Mouse (Mus musculus): ENCODE measurements at regions not wholly inside any gene's neighbourhood (a gene's known extent, or its start where the extent isn't known, plus 50 kb on each side); places are given as distances from the start of the nearest gene placed in this dataset.

- Histone ChIP-seq H3K9ac (replicated peaks) (no peak overlapping the region), H3K4me2 (no peak overlapping the region), H3K27me3 (no peaks in the 10 kb centered on the region), H3K27ac (no peak overlapping the region), H3K4me3 (replicated peaks) (no peak overlapping the region), H3K36me3 (no peaks in the 10 kb centered on the region), H3K4me1 (replicated peaks) (peaks cover 18% of the 10 kb centered on the region), H3K9me3 (no peaks in the 10 kb centered on the region; the same call in 1 of the 2 replicates)
- ATAC-seq (ENCODE audit: insufficient number of reproducible peaks, insufficient read depth, low FRiP score, low TSS enrichment, low read depth) = no peak
- WGBS = 95% methylated on average over 3 of the region's 3 CpGs
Measured at GRCm38 (mm10) chr13:99119941-99120340, 64.7 kb upstream of the Zfp366 start.

GRCm38 (mm10) chr13:99118901-99119300 is 65.7 kb upstream of the Zfp366 start:
- H3K36me3 ChIP-seq = no peaks in the 10 kb centered on the region
- H3K9me3 ChIP-seq = no peaks in the 10 kb centered on the region; the same call in 1 of the 2 replicates
- no peak overlapping the region for H3K27ac ChIP-seq
- H3K9ac ChIP-seq (replicated peaks) = no peak overlapping the region
- no peaks in the 10 kb centered on the region for H3K27me3 ChIP-seq
- no peak overlapping the region for H3K4me2 ChIP-seq
- peaks cover 9% of the 10 kb centered on the region for H3K4me1 ChIP-seq (replicated peaks)
- 48% methylated on average over 7 of the region's 7 CpGs for WGBS
- no peak overlapping the region for H3K4me3 ChIP-seq (replicated peaks)
- no peak for ATAC-seq (ENCODE audit: insufficient number of reproducible peaks, insufficient read depth, low FRiP score, low TSS enrichment, low read depth)

GRCm38 (mm10) chr13:99115541-99115940 is 69.1 kb upstream of the Zfp366 start:
- 83% methylated on average over 7 of the region's 7 CpGs for WGBS
- H3K4me1 ChIP-seq (replicated peaks) = 0 out of 2 replicates have a peak, but pooled peaks cover 4% of the 10 kb centered on the region

DNA sequence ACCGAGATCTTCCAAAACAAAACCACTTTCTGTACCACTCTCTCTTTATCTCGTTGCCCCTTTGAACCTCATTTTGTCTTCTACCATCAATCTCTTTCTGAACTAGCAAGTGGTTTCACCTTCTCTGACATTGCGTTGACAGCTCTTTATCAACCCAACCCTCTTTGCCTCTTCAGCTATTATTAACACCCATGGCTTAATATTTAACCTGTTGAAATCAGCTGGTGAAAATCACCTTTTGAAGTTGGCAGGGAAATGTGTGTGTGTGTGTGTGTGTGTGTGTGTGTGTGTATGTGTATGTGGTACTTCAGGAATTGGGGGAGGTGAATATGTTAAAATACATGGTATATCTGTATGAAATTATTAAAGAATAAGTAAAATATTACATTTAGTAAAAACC is 70.1 kb upstream of the Zfp366 start:
- no peak for ATAC-seq (ENCODE audit: insufficient number of reproducible peaks, insufficient read depth, low FRiP score, low TSS enrichment, low read depth)
- Histone ChIP-seq H3K27ac (no peak overlapping the region), H3K27me3 (no peaks in the 10 kb centered on the region), H3K4me1 (replicated peaks) (0 out of 2 replicates have a peak, but pooled peaks cover 2% of the 10 kb centered on the region), H3K9ac (replicated peaks) (no peak overlapping the region), H3K4me2 (no peak overlapping the region), H3K9me3 (no peaks in the 10 kb centered on the region), H3K36me3 (no peaks in the 10 kb centered on the region), H3K4me3 (replicated peaks) (no peak overlapping the region)
- 82% methylated on average over 3 of the region's 3 CpGs for WGBS

More at GRCm38 (mm10) chr13:99115541-99115940, 69.1 kb upstream of the Zfp366 start:
- Histone ChIP-seq H3K9ac (replicated peaks) (no peak overlapping the region), H3K27ac (no peak overlapping the region), H3K27me3 (no peaks in the 10 kb centered on the region), H3K36me3 (no peaks in the 10 kb centered on the region), H3K9me3 (no peaks in the 10 kb centered on the region), H3K4me3 (replicated peaks) (no peak overlapping the region), H3K4me2 (no peak overlapping the region)
- ATAC-seq (ENCODE audit: insufficient number of reproducible peaks, insufficient read depth, low FRiP score, low TSS enrichment, low read depth) = no peak

- no peak for ATAC-seq (ENCODE audit: insufficient number of reproducible peaks, insufficient read depth, low FRiP score, low TSS enrichment, low read depth)
- H3K36me3 ChIP-seq = no peaks in the 10 kb centered on the region
- WGBS = 85% methylated on average over 1 of the region's 1 CpGs
- H3K9me3 ChIP-seq = no peaks in the 10 kb centered on the region
- no peak overlapping the region for H3K9ac ChIP-seq (replicated peaks)
- no peak overlapping the region for H3K4me3 ChIP-seq (replicated peaks)
- no peak overlapping the region for H3K27ac ChIP-seq
- no peaks in the 10 kb centered on the region for H3K27me3 ChIP-seq
- H3K4me2 ChIP-seq = no peak overlapping the region
- no peaks in the 10 kb centered on the region for H3K4me1 ChIP-seq (replicated peaks)
Measured at GRCm38 (mm10) chr13:99111736-99112386, 72.8 kb upstream of the Zfp366 start.

- Histone ChIP-seq H3K4me3 (replicated peaks) (no peak overlapping the region), H3K9me3 (no peaks in the 10 kb centered on the region), H3K9ac (replicated peaks) (no peak overlapping the region), H3K36me3 (no peaks in the 10 kb centered on the region), H3K4me2 (no peak overlapping the region), H3K27me3 (no peaks in the 10 kb centered on the region), H3K4me1 (replicated peaks) (no peaks in the 10 kb centered on the region), H3K27ac (no peak overlapping the region)
- no peak for ATAC-seq (ENCODE audit: insufficient number of reproducible peaks, insufficient read depth, low FRiP score, low TSS enrichment, low read depth)
- 80% methylated on average over 4 of the region's 4 CpGs for WGBS
Measured at GRCm38 (mm10) chr13:99107983-99108382, 76.6 kb upstream of the Zfp366 start.

DNA sequence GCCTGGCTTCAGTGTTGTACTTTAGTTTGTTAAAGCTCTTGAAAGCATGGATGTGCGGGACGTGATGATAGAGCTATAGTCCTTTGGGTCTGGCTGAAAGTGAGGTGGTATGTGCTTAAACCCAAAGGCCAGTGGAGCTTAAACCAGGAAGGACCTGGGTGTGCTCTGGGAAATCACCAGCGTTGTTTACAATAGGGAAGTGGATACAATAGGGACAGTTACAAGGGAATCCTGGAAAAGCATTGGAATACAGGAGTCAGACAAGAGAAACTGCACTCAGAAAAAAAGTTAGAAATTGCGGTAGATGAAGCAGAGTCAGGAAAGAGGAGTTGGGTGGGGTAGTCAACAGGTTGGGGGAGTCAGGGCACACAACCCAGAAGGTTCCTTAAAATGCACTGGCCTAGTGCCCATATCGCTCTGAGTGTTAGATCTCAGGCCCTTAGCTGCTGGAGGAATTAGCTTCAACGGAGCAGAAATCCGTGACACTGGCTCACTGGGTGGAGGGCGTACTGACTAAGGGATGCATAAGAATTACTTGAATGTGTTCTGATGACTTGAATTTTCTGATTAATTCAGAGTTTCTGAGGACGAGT is 82.4 kb upstream of the Zfp366 start:
- Histone ChIP-seq H3K36me3 (no peaks in the 10 kb centered on the region), H3K9me3 (no peaks in the 10 kb centered on the region), H3K27me3 (no peaks in the 10 kb centered on the region), H3K9ac (replicated peaks) (no peak overlapping the region), H3K27ac (no peak overlapping the region), H3K4me2 (no peak overlapping the region), H3K4me3 (replicated peaks) (no peak overlapping the region), H3K4me1 (replicated peaks) (peaks cover 6% of the 10 kb centered on the region; the same call in 1 of the 2 replicates)
- 94% methylated on average over 9 of the region's 9 CpGs for WGBS
- no peak for ATAC-seq (ENCODE audit: insufficient number of reproducible peaks, insufficient read depth, low FRiP score, low TSS enrichment, low read depth)

DNA sequence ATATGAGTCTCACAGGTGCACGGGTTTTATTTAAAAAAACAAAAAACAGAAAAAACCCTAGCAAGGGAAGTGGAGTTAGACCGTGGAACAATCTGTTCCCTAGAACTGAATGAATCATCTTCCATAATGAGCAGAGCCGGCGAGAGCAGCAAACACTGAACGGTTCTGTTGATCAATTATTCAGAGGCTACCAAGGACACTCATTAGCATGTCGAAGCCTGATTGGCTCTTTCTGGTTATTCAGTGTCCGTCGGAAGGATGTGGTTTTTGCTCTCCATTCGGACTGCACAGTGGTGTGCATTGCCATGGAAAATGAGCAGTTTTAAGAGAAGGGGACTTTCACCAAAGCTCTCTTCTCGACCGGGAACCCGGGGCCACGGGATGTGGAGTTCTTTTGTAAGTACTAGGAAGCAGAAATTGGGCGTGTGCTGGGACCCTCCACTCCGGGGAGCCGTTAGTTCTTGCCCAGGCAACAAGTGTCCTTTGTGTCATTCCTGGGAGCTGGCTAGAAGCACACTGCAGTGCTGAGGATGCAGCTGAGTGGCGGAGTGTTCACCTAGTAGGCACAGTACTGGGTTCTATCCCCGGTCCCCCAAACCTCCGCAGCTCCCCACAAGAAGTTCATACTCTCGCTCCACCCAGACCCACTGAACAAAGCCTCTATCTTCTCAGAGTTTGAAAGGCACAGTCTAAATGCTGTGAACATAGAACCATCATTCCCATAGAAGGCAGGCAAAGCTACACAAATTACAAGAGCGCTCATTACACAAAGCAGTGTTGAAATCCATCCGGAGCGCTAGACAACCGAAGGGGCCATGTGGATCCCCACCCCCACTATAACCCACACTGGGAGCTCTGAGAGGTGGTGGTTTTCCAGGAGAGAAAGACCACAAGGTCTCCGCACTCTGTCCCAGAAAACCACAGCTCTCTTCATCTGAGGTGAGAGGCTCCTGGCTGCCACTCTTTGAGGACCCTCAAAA is 83.9 kb upstream of the Zfp366 start:
- H3K36me3 ChIP-seq = no peaks in the 10 kb centered on the region
- H3K9ac ChIP-seq (replicated peaks) = no peak overlapping the region
- no peaks in the 10 kb centered on the region for H3K27me3 ChIP-seq
- 0 out of 2 replicates have a peak overlapping the region, but pooled peaks have one; percentile 13 for H3K4me2 ChIP-seq
- H3K4me3 ChIP-seq (replicated peaks) = no peak overlapping the region
- WGBS = 73% methylated on average over 25 of the region's 25 CpGs
- H3K4me1 ChIP-seq (replicated peaks) = peaks cover 6% of the 10 kb centered on the region; the same call in 1 of the 2 replicates
- no peaks in the 10 kb centered on the region for H3K9me3 ChIP-seq
- ATAC-seq (ENCODE audit: insufficient number of reproducible peaks, insufficient read depth, low FRiP score, low TSS enrichment, low read depth) = no peak
- no peak overlapping the region for H3K27ac ChIP-seq

DNA sequence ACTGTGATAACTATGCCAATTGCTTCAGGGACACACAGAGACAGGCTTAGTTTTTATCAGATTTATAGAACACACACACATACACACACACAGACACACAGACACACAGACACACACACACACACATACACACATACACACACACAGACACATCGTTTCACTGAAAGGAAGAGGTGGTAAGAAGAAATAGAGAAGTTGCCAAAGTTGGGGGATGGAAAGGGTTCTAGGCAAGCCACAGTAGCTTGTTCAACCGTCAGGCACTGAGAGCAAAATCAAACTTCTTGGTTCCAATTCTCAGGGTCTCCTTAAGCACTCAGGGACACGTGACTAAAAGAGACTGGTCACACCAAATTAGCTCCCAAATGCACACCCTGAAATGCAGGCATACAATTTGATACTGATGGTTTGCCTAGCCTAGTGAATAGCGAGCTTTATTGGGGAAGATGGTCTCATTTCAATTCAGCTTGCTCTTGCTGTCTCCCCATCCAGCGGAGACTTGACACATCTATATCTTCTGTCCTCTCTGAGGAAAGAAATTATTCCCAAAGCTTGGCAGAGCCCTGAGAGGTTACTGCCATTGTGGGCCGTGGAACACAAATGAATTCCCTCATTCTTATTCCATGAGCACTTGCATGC is 84.7 kb upstream of the Zfp366 start:
- 83% methylated on average over 6 of the region's 6 CpGs for WGBS
- Histone ChIP-seq H3K36me3 (no peaks in the 10 kb centered on the region), H3K27me3 (no peaks in the 10 kb centered on the region), H3K4me3 (replicated peaks) (no peak overlapping the region), H3K4me2 (no peak overlapping the region), H3K9me3 (no peaks in the 10 kb centered on the region), H3K9ac (replicated peaks) (no peak overlapping the region), H3K4me1 (replicated peaks) (peaks cover 6% of the 10 kb centered on the region; the same call in 1 of the 2 replicates), H3K27ac (no peak overlapping the region)
- no peak for ATAC-seq (ENCODE audit: insufficient number of reproducible peaks, insufficient read depth, low FRiP score, low TSS enrichment, low read depth)

DNA sequence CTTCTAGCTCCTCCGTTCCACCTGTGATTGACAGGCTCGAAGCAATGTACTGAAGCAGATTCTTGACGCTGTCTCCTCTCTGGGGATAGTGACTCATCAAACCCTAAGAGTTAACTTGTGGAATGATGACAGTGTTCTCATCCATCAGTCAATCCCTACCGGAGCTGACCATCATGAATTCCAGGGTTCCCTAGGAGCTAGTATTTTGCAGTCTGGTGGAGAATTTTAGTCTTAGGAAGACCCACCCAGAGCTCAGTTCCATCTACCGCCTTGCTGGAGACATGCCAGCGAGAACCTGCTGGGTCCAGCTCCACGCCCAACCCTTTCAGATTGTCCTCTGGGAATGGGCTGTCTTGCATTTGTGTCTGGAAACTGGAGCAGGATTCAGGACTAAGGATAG is 85.4 kb upstream of the Zfp366 start:
- no peaks in the 10 kb centered on the region for H3K27me3 ChIP-seq
- no peaks in the 10 kb centered on the region for H3K9me3 ChIP-seq
- H3K4me2 ChIP-seq = no peak overlapping the region
- no peak for ATAC-seq (ENCODE audit: insufficient number of reproducible peaks, insufficient read depth, low FRiP score, low TSS enrichment, low read depth)
- no peaks in the 10 kb centered on the region for H3K36me3 ChIP-seq
- no peak overlapping the region for H3K4me3 ChIP-seq (replicated peaks)
- 89% methylated on average over 7 of the region's 7 CpGs for WGBS
- H3K4me1 ChIP-seq (replicated peaks) = peaks cover 6% of the 10 kb centered on the region; the same call in 1 of the 2 replicates
- no peak overlapping the region for H3K27ac ChIP-seq
- H3K9ac ChIP-seq (replicated peaks) = no peak overlapping the region
